Mouse (Mus musculus): Measurements from ENCODE around the gene Hist1h2an. TPM values are rescaled to one million over a fixed set of nuclear protein-coding genes. Genes with fewer than 3 reads are reported as not detected.
"Not testable (repeated sequence)": the region's sequence is repeated elsewhere in the genome, so short reads cannot be mapped to it uniquely, and the experiment has no call there.

Gene Hist1h2an
- total RNA-seq, 2 experiments from 2014 or later: 1,144 TPM; not detected in 1

DNA sequence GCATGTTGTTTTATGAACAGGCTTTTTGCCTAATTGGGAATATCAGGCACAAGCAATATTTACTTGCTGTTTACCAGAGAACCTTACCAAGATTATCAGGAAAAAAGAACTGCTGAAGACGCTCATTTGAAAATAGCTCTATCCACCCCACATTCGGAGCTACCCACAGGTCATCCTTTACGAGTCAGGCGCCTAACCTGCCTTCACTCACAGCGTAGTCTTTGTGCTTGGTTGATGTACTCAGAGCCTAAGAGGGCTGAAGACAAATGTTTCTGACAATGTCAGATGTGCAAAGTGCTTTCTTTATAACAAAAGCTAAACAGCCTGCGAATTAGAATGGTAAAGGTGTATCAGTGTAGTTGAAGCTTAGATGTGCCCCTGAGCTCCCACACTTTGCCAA is 2.7 kb downstream of the Hist1h2an start:
- ATAC-seq (replicated peaks; ENCODE audit: poor library complexity, severe bottlenecking): no peak

DNA sequence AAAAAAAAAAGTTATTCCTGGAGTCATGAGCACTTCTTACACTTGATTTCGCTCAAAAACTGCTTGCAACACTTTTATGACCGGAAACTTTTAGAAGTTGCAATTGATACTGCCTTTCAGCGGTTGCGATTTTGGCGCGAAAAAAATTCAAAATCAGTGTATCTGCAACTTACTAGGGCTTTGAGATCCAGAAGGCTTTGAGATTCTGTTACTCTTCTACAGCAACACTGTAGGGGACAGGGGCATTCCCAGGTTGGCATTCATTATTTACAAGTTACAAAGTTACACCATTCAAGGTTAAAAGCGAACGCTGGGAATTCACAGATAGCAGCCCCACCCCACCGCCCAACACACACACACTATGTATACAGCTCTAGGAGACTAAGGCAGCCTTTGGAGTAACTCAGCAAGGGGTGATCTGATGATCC is 3.3 kb downstream of the Hist1h2an start:
- no peak for ATAC-seq (replicated peaks; ENCODE audit: poor library complexity, severe bottlenecking)

- peak; percentile 45 for ATAC-seq (replicated peaks; ENCODE audit: poor library complexity, severe bottlenecking)
Observed at GRCm38 (mm10) chr13:21783255-21783617, 3.8 kb downstream of the Hist1h2an start, which contains the start of gene Hist1h3i. Hist1h3i (minus strand) TSS chr13:21783370.

GRCm38 (mm10) chr13:21782361-21783254 is 4.4 kb downstream of the Hist1h2an start:
- not testable (repeated sequence) for ATAC-seq (replicated peaks; ENCODE audit: poor library complexity, severe bottlenecking)

GRCm38 (mm10) chr13:21781639-21782038 is 5.4 kb downstream of the Hist1h2an start:
- no peak for ATAC-seq (replicated peaks; ENCODE audit: poor library complexity, severe bottlenecking)

DNA sequence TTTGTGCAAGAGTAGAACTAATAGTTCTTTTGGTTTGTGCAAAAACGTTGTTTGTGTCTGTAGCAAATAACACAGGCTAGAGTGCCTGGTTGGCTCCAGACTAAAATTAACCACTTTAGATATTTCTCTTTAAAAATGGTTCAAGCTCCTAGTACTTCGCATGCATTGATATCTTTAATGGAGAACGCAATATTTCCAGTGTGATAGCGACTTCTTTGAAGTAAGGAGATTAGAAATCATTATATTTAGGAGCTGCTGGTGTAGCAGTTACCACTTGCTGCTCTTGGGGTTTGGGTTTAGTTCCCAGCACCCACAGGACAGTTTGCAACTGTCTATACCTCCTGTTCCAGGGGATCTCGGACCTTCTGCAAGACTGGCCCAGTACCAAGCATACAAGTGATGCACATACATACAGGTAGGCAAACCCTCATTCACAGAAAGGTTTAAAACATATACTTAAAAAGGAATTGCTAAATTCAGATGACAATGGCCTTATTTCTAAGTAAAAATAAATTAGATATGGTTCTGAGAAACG is 5.9 kb downstream of the Hist1h2an start:
- ATAC-seq (replicated peaks; ENCODE audit: poor library complexity, severe bottlenecking): no peak

DNA sequence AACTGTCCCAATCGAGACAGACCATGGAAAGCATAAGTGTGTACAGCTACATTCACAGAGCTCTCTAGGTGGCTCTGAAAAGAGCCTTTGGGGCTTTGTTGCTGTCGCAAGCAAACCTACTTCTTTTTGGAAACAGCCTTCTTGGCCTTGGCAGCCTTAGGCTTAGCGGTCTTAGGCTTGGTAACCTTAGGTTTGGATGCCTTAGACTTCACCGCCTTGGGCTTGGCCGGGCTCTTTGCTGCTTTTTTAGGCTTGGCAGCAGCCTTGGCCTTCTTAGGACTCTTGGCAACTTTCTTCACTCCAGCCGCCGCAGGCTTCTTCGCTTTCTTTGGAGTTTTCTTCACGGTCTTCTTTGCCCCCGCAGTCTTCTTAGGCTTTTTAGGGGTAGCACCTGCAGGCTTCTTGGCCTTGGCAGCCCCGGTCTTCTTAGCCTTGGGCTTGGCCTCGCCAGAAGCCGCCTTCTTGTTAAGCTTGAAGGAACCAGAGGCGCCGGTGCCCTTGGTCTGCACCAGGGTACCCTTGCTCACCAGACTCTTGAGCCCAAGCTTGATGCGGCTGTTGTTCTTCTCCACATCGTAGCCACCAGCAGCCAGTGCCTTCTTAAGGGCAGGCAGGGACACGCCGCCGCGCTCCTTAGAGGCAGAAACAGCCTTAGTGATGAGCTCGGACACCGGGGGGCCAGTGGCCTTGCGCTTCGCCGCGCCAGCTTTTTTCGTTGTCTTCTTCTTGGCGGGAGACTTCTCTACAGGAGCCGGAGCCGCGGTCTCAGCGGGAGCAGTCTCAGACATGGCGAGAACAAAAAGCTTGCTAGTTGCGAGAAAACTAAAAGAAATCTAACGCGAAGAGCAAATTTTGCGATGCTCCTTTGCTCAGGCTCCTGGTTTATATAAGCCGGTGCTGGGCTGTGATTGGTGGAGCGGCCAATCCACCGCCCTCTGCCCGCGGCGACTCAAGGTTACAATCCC is 7.0 kb downstream of the Hist1h2an start, which contains the start of gene Hist1h1b:
TSS of gene Hist1h1b (minus strand) at position 859 of the 965 bp plus-strand sequence.
- peak; percentile 51 for ATAC-seq (replicated peaks; ENCODE audit: poor library complexity, severe bottlenecking)

- peak; percentile 61 for ATAC-seq (replicated peaks; ENCODE audit: poor library complexity, severe bottlenecking)
Observed at GRCm38 (mm10) chr13:21778814-21779766, 7.9 kb downstream of the Hist1h2an start.

- no peak for ATAC-seq (replicated peaks; ENCODE audit: poor library complexity, severe bottlenecking)
Observed at GRCm38 (mm10) chr13:21755707-21756106, 31.3 kb downstream of the Hist1h2an start.

DNA sequence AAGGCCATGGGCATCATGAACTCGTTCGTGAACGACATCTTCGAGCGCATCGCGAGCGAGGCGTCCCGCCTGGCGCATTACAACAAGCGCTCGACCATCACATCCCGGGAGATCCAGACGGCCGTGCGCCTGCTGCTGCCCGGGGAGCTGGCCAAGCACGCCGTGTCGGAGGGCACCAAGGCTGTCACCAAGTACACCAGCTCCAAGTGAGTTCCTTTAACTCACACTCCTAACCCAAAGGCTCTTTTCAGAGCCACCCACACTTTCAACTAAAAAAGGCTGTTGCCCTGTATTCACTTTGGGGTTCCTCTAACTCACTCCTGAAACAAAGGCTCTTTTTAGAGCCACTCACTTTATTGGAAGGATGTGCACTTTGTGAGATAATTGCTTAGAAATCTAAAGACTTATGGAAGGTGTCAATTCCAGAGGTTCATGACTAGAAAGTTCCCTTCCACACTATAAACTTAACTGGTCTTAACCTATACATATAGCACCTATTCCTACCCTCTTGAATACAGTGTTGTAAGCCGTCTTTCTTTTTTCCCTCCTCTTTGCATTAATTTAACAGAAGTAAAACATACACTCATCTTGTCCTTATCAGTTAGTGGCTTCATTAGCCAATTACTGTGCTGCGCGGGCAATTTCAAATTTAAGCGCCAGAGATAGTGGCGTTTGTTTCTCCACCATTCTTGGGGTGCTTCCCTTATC is 32.6 kb downstream of the Hist1h2an start:
- peak; percentile 21 for ATAC-seq (replicated peaks; ENCODE audit: poor library complexity, severe bottlenecking)

- ATAC-seq (replicated peaks; ENCODE audit: poor library complexity, severe bottlenecking): peak; percentile 78
Observed at GRCm38 (mm10) chr13:21753524-21754285, 33.3 kb downstream of the Hist1h2an start, which contains the start of the genes Hist1h2ak and Hist1h2bn. Hist1h2ak (minus strand) TSS chr13:21753827. Hist1h2bn (plus strand) TSS chr13:21754123.

- ATAC-seq (replicated peaks; ENCODE audit: poor library complexity, severe bottlenecking): peak; percentile 25; the same call in 1 of the 2 replicates
Observed at GRCm38 (mm10) chr13:21753051-21753523, 33.9 kb downstream of the Hist1h2an start.

DNA sequence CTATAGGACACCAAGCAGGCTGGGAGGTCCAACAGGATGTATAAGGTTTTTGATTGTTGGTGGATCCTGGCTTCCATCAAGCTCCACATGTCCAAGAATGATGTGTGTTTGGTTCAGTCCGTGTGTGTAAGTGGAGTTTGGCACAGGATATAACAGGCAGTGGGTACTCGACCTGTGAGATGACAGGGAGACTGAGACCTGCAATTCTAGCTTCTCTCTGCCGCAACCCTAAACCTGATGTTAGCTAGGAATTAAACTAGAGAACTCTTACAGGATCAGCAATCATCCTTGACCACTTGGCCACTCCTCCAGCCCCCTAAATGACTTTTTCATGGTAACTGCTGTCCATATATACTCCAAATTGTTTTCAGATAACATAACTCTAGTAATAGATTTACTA is 34.7 kb downstream of the Hist1h2an start:
- no peak for ATAC-seq (replicated peaks; ENCODE audit: poor library complexity, severe bottlenecking)

- ATAC-seq (replicated peaks; ENCODE audit: poor library complexity, severe bottlenecking): no peak
Observed at GRCm38 (mm10) chr13:21751827-21752226, 35.2 kb downstream of the Hist1h2an start.

DNA sequence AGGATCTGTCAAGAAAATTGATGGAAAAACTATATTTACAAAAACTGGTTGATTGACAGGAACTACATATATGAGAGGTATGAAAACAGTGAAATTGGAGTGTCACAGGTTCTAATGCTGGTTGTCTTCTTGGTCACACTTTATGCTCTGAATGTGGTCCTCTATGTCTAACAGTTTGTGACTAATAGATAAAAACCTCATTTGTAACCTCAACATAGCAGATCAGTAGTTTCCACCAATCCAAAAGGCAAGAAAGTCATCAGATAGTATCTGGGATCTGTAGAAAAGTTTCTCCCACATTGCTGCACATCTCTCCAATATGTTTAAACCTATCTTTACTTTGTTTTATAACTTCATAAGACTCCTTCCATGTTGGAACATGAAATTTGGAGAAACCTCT is 35.6 kb downstream of the Hist1h2an start:
- no peak for ATAC-seq (replicated peaks; ENCODE audit: poor library complexity, severe bottlenecking)

- peak; percentile 62 for ATAC-seq (replicated peaks; ENCODE audit: poor library complexity, severe bottlenecking)
Observed at GRCm38 (mm10) chr13:21750159-21751017, 36.6 kb downstream of the Hist1h2an start, which contains the start of gene Hist1h4k. Hist1h4k (minus strand) TSS chr13:21750505.

Measured in granulocyte monocyte progenitor cell, adult 5-6 weeks (primary cell).